Mouse (Mus musculus): ENCODE measurements around the gene Ube2d3.

GRCm38 (mm10) chr3:135476286-135476685 is 38.3 kb downstream of the Ube2d3 start:
- TF ChIP-seq E2F4 (IDR thresholded peaks at IDR 0.05; ENCODE audit: insufficient read depth) (no peak), POLR2A (IDR thresholded peaks at IDR 0.05; ENCODE audit: insufficient read length, low read depth) (no peak), REST (IDR thresholded peaks at IDR 0.05; ENCODE audit: insufficient read depth, insufficient read length) (no peak), CEBPB (IDR thresholded peaks at IDR 0.05; ENCODE audit: insufficient read depth, poor library complexity, severe bottlenecking) (no peak), MAX (IDR thresholded peaks at IDR 0.05; ENCODE audit: low read depth) (no peak)

All from myocyte (in vitro differentiated cells).